Mouse (Mus musculus): ENCODE results near the gene Chad.

Gene Chad

GRCm38 (mm10) chr11:94566534-94566933, 1.7 kb downstream of the Chad start:
- DNase-seq (ENCODE audit: low spot score in 2 of 2): no peak

GRCm38 (mm10) chr11:94567326-94567725, 2.5 kb downstream of the Chad start:
- DNase-seq (ENCODE audit: low spot score in 2 of 2): no peak

GRCm38 (mm10) chr11:94570612-94571011, 5.8 kb downstream of the Chad start:
- no peak for DNase-seq (ENCODE audit: low spot score in 2 of 2)

GRCm38 (mm10) chr11:94571850-94572249, 7.0 kb downstream of the Chad start:
- no peak for DNase-seq (ENCODE audit: low spot score in 2 of 2)

- no peak for DNase-seq (ENCODE audit: low spot score in 2 of 2)
Measured at GRCm38 (mm10) chr11:94574560-94574959, 9.7 kb downstream of the Chad start.

GRCm38 (mm10) chr11:94575036-94575435, 10.2 kb downstream of the Chad start:
- DNase-seq (ENCODE audit: low spot score in 2 of 2): no peak

GRCm38 (mm10) chr11:94576361-94576760, 11.5 kb downstream of the Chad start:
- no peak for DNase-seq (ENCODE audit: low spot score in 2 of 2)

GRCm38 (mm10) chr11:94580111-94580740, 15.4 kb downstream of the Chad start:
- no peak for DNase-seq (ENCODE audit: low spot score in 2 of 2)

GRCm38 (mm10) chr11:94585091-94585490, 20.2 kb downstream of the Chad start:
- DNase-seq (ENCODE audit: low spot score in 2 of 2): no peak

GRCm38 (mm10) chr11:94587511-94587910, 22.7 kb downstream of the Chad start:
- no peak for DNase-seq (ENCODE audit: low spot score in 2 of 2)

- no peak for DNase-seq (ENCODE audit: low spot score in 2 of 2)
Measured at GRCm38 (mm10) chr11:94596311-94596852, 31.5 kb downstream of the Chad start.

GRCm38 (mm10) chr11:94597319-94597718, 32.5 kb downstream of the Chad start:
- DNase-seq (ENCODE audit: low spot score in 2 of 2): no peak

GRCm38 (mm10) chr11:94598437-94599120, 33.7 kb downstream of the Chad start:
- DNase-seq (ENCODE audit: low spot score in 2 of 2): no peak

- no peak for DNase-seq (ENCODE audit: low spot score in 2 of 2)
Measured at GRCm38 (mm10) chr11:94600447-94600846, 35.6 kb downstream of the Chad start.

GRCm38 (mm10) chr11:94601321-94602281, 36.8 kb downstream of the Chad start, which contains the start of gene Acsf2:
Gene Acsf2 (minus strand): TSS chr11:94601871.
- DNase-seq (ENCODE audit: low spot score in 2 of 2): peak in 1 of 2 experiments; percentile 31

- DNase-seq (ENCODE audit: low spot score in 2 of 2): no peak
Measured at GRCm38 (mm10) chr11:94602356-94602955, 37.6 kb downstream of the Chad start.

GRCm38 (mm10) chr11:94610744-94611740, 46.2 kb downstream of the Chad start:
- no peak for DNase-seq (ENCODE audit: low spot score in 2 of 2)

GRCm38 (mm10) chr11:94614603-94615002, 49.8 kb downstream of the Chad start:
- DNase-seq (ENCODE audit: low spot score in 2 of 2): no peak

- DNase-seq (ENCODE audit: low spot score in 2 of 2): no peak
Measured at GRCm38 (mm10) chr11:94615494-94615893, 50.6 kb downstream of the Chad start.

- DNase-seq (ENCODE audit: low spot score in 2 of 2): no peak
Measured at GRCm38 (mm10) chr11:94617646-94618045, 52.8 kb downstream of the Chad start.

All from left cerebral cortex, adult 9 months (tissue).